Mouse (Mus musculus): ENCODE measurements around the gene Ablim1.
"Not testable (repeated sequence)": the region's sequence is repeated elsewhere in the genome, so short reads cannot be mapped to it uniquely, and the experiment has no call there.

Gene Ablim1

GRCm38 (mm10) chr19:57152357-57152756 is 162.4 kb downstream of the Ablim1 start:
- peak; percentile 57 to 71 for DNase-seq (ENCODE audit: low spot score in 2 of 2)

GRCm38 (mm10) chr19:57151504-57151903 is 163.2 kb downstream of the Ablim1 start:
- no peak for DNase-seq (ENCODE audit: low spot score in 2 of 2)

DNA sequence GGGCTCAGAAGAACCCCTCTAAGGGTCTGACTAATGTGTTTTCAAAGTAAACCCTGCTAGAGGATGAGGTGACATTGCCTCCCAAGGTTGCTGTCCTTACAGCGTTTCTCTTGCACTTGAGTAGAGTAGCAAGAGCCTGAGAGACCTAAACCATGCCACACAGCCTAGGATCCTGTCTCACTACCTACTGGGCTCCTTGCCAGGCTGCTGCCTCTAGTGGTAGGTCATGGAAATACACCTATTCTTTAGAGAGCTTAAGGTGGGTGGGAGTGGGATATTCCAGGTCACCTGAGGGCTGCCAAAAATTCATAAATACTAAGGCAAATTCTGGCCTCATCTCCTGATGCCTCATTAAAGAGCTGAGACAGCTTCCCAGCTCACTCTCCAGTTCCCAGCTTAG is 164.4 kb downstream of the Ablim1 start:
- no peak for DNase-seq (ENCODE audit: low spot score in 2 of 2)

GRCm38 (mm10) chr19:57147746-57148145 is 167.0 kb downstream of the Ablim1 start:
- DNase-seq (ENCODE audit: low spot score in 2 of 2) = no peak

- no peak for DNase-seq (ENCODE audit: low spot score in 2 of 2)
These were observed 167.8 kb downstream of the Ablim1 start for GRCm38 (mm10) chr19:57146936-57147335.

DNA sequence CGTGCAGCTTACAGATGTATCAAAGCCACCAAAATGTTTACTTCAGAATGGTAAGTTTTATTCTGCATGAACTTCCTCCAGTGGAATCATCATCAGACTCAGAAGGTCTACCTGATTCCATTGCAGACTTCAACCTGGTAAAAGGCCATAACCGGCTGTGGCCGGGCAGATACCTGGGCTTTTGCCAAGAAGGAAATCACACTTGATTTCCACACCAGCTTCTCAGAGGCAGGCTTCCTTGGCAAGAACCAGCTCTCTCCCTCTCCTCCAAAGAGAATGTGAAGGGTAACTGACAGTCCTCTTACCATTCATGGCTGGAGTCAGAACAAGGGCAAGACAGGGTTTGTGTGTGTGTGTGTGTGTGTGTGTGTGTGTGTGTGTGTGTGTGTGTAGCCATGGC is 171.1 kb downstream of the Ablim1 start:
- DNase-seq (ENCODE audit: low spot score in 2 of 2) = no peak

DNA sequence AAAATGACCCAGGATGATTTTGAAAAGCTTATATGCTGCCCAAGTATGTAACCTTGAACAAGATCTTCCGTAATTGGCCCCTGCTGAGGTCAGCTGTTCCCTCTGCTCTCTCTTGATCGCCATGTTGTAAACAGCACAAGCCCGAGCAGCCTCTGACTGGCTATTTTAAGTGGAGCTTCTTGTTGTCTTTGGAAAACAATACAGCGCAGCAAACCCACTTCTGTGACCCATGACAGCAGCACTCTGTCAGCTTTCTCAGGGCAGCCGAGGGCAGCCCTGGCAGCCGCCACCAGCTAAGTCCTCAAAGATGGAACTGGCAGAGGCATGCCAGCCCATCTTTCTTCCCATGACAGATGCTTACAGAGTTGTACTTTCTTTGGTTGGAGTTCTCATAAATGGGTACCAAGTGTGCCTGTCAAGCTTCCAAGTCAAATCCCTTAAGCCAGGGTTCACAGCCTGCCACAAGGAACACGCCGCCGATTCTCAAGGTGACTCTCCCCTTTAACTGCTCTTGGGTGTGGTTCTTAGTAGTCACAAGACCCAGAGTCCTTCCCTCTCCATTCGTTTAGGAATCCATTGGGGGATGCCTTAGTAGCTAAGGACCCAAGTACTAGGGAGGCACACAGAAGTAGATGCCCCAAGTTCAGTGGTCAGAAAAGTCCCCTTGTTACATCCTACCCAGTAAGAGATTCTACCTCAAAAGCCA is 172.8 kb downstream of the Ablim1 start:
- no peak for DNase-seq (ENCODE audit: low spot score in 2 of 2)

GRCm38 (mm10) chr19:57140874-57141273 is 173.8 kb downstream of the Ablim1 start:
- DNase-seq (ENCODE audit: low spot score in 2 of 2) = no peak

DNA sequence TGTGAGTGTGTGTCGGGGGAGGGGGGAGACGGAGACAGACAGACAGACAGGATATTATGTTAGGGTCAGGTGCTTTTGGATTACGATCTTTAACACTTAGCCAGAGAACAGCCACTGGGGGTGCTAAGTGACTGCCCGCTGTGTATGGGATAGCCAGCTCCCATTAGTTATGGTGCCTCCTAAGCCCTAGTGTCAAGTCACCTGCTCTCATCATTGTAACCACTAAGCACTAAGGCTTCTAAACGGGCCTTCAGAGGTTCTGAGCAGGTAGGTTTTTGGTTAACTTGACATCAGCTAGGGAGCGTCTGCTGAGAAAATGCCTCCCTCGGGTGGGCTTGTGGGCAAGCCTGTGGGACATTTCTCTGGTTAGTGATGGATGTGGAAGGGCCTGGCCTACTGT is 174.6 kb downstream of the Ablim1 start:
- no peak for DNase-seq (ENCODE audit: low spot score in 2 of 2)

GRCm38 (mm10) chr19:57138909-57139617 is 175.7 kb downstream of the Ablim1 start:
- DNase-seq (ENCODE audit: low spot score in 2 of 2) = no peak

DNA sequence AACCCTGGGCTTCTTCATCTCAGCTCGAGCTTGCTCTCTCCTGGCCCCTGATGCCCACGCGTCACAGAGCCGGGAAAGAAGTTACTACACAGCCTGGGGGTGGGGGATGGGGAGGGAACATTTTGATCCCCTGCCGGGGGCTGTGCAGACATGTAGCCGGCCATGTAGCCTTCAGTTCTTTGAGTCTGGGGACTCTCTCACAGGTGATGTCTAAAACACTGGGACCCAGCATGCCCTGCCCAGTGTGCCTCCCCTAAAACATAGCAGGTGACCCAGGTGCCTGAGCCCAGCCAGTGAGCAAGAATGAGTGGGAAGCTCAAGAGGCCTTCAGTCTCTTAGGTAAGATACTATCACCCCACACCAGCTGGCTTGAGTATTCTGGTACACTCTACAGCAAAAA is 176.2 kb downstream of the Ablim1 start:
- DNase-seq (ENCODE audit: low spot score in 2 of 2) = no peak

GRCm38 (mm10) chr19:57138045-57138444 is 176.7 kb downstream of the Ablim1 start:
- no peak for DNase-seq (ENCODE audit: low spot score in 2 of 2)

DNA sequence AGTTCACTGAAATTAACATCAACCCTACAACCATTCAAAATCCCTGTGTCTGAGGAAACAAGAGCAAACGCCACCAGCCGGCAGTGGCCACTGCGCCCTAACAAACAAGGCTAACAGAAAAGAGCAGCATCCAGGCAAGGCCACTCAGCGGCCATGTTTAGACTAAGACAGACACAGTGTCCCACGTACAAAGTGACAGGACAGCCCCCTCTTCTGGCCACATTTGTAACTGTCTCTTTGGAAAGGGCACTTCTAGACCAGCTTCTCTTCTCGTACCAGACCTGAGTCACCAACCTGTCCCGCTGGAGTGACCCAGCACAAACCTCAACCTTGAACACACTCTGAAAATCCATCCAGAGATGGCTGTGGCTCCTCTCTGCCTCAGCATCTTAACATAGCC is 178.5 kb downstream of the Ablim1 start:
- peak; percentile 61 to 76 for DNase-seq (ENCODE audit: low spot score in 2 of 2)

DNA sequence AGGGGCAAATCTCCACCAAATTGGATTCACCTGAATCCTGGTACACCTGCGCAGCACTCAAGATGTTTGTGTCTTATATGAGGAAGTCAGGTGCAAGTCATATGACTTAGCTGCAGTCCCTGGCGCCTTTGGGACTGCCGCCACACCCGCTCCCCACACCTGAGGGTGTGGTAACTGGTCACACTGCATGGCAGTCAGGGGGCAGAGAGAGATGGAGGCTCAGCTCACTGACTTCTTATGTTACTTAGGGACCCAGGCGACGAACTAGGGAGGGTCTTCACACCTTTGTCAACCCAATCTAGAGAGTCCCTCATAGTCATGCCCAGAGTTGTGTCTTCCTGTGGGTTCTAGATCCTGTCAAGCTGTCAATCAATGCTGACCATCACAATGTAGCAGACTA is 179.1 kb downstream of the Ablim1 start:
- DNase-seq (ENCODE audit: low spot score in 2 of 2) = not testable (repeated sequence)

GRCm38 (mm10) chr19:57134654-57135348 is 179.9 kb downstream of the Ablim1 start:
- DNase-seq (ENCODE audit: low spot score in 2 of 2) = no peak

DNA sequence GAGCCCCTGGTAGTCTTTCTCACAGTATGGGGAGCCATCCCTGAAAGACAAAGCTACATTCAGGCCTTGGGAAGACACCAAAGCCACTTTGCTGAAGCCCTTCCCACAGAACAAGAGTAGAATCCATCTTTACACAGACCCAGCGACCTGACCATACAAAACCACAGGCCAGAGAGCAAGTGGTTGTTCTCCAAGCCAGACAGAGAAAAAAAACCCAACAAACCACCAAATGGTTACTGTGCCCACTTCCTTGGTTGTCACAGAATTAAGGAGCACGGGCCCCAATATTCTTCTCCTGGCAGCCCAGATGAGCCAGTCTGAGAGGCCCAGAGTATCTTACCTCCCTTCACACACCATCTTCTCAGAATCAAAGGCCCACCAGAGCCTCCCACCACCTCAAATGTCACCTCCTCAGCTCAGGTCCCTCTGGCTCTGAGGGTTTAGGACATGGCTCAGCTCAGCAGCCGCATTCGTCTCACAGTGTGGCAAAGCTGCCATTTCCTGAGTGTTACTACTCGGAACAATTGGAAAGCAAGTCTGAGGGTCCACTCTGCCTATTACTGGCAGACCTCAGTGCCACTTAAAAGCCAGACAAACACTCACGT is 181.7 kb downstream of the Ablim1 start:
- no peak for DNase-seq (ENCODE audit: low spot score in 2 of 2)

- no peak for DNase-seq (ENCODE audit: low spot score in 2 of 2)
These were observed 182.4 kb downstream of the Ablim1 start for GRCm38 (mm10) chr19:57132281-57132680.

DNA sequence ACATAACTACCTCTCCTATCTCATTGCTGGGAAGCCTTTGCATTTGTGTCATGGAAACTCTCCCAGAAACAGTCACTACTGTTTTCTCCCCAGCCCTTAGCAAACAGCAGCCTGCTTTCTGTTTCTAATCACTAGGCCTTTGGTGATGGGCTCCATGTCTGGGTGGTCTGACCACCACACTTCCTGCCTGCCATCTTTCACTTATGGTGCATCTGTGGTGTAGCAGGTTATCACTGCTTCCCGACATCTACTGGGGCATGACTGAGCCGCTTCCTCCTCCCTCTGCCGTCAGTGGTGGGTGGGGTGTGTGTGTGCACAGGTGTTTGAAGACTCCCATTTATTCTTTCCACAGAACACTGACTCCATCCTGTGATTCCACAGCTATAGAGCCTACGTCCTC is 183.4 kb downstream of the Ablim1 start:
- DNase-seq (ENCODE audit: low spot score in 2 of 2) = no peak

DNA sequence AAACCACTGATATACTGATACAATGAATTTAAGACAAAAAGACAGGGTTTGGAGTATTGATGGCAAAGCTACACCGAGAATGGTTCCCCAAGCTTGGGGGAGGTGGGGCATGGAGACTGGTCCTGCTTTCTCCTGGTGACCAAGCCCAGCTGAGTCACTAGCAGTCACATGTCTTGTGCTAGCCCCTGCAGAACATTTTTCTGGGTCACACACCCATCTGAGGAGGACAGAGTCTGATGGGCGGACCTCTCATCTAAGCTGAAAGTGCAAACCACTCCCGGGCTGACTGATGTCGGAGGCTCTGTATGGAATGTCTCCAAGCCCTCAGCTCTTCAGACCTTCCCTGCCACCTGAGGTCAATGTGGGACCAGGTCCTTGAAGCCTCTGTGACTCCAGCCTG is 184.1 kb downstream of the Ablim1 start:
- no peak for DNase-seq (ENCODE audit: low spot score in 2 of 2)

- DNase-seq (ENCODE audit: low spot score in 2 of 2) = no peak
These were observed 185.0 kb downstream of the Ablim1 start for GRCm38 (mm10) chr19:57129729-57130128.

- no peak for DNase-seq (ENCODE audit: low spot score in 2 of 2)
These were observed 186.7 kb downstream of the Ablim1 start for GRCm38 (mm10) chr19:57128037-57128436.

GRCm38 (mm10) chr19:57127523-57127922 is 187.2 kb downstream of the Ablim1 start:
- no peak for DNase-seq (ENCODE audit: low spot score in 2 of 2)
